Mouse (Mus musculus): Measurements from ENCODE around the gene Adamts13. TPM values are rescaled to one million over a fixed set of nuclear protein-coding genes. Genes with fewer than 3 reads are reported as not detected.

Gene Adamts13
- polyA plus RNA-seq, 1 experiment: not detected

DNA sequence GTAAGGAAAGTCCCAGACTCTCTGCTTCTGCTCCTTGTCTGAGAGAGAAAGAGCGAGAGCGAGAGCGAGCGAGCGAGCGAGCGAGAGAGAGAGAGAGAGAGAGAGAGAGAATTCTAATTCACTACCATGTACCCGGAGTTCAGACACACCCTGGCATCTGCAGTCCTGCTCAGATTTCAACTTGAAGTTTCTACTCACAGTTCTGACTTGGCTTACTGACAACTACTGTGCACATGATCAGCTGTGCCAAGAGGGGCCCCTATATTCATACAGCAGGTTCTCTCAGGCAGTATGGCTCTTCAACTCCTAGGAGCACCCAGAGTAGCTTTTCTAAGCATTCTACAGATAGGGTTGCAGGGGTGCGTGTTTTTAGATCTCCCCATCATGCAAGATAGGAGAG is 86.0 kb downstream of the Adamts13 start:
- Histone ChIP-seq H3K4me1 (ENCODE audit: control insufficient read depth, insufficient read depth, low read length) (peaks cover 3% of the 10 kb centered on the region), H3K27ac (ENCODE audit: insufficient read depth, low read depth, low read length) (no peak overlapping the region), H3K4me3 (ENCODE audit: insufficient read depth, low read depth, low read length) (no peak overlapping the region)
- WGBS: 82% methylated on average over 9 of the region's 9 CpGs
- no peak for TF ChIP-seq CTCF (IDR thresholded peaks at IDR 0.05; ENCODE audit: insufficient read depth, low read depth, low read length)
- no peak for TF ChIP-seq POLR2A (IDR thresholded peaks at IDR 0.05; ENCODE audit: insufficient read depth, low read depth, low read length)

Other genes with a start within 250 kb of the Adamts13 start
- gene Abo, start 108.4 kb upstream of the Adamts13 start, polyA plus RNA-seq (2012; ENCODE audit: insufficient read depth, insufficient read length, low replicate concordance, missing spikeins): not detected in 2 replicates
- gene Surf6, start 70.5 kb upstream of the Adamts13 start, polyA plus RNA-seq (2012; ENCODE audit: insufficient read depth, insufficient read length, low replicate concordance, missing spikeins): not detected in 2 replicates
- not detected in 2 replicates for gene Med22, start 62.7 kb upstream of the Adamts13 start, polyA plus RNA-seq (2012; ENCODE audit: insufficient read depth, insufficient read length, low replicate concordance, missing spikeins)
- gene Rpl7a, start 62.7 kb upstream of the Adamts13 start, polyA plus RNA-seq (2012; ENCODE audit: insufficient read depth, insufficient read length, low replicate concordance, missing spikeins): not detected in 2 replicates
- gene Surf2, start 57.0 kb upstream of the Adamts13 start, polyA plus RNA-seq (2012; ENCODE audit: insufficient read depth, insufficient read length, low replicate concordance, missing spikeins): not detected in 2 replicates
- not detected in 2 replicates for gene Surf1, start 56.9 kb upstream of the Adamts13 start, polyA plus RNA-seq (2012; ENCODE audit: insufficient read depth, insufficient read length, low replicate concordance, missing spikeins)
- not detected in 2 replicates for gene Surf4, start 39.5 kb upstream of the Adamts13 start, polyA plus RNA-seq (2012; ENCODE audit: insufficient read depth, insufficient read length, low replicate concordance, missing spikeins)
- not detected in 2 replicates for gene Stkld1, start 39.4 kb upstream of the Adamts13 start, polyA plus RNA-seq (2012; ENCODE audit: insufficient read depth, insufficient read length, low replicate concordance, missing spikeins)
- not detected in 2 replicates for gene Rexo4, start 9.0 kb upstream of the Adamts13 start, polyA plus RNA-seq (2012; ENCODE audit: insufficient read depth, insufficient read length, low replicate concordance, missing spikeins)
- gene Cacfd1, start 36.5 kb downstream of the Adamts13 start, polyA plus RNA-seq (2012; ENCODE audit: insufficient read depth, insufficient read length, low replicate concordance, missing spikeins): not detected in 2 replicates
- gene Slc2a6, start 54.6 kb downstream of the Adamts13 start, polyA plus RNA-seq (2012; ENCODE audit: insufficient read depth, insufficient read length, low replicate concordance, missing spikeins): not detected in 2 replicates
- gene Mymk, start 98.8 kb downstream of the Adamts13 start, polyA plus RNA-seq (2012; ENCODE audit: insufficient read depth, insufficient read length, low replicate concordance, missing spikeins): not detected in 2 replicates
- gene Adamtsl2, start 106.0 kb downstream of the Adamts13 start, polyA plus RNA-seq (2012; ENCODE audit: insufficient read depth, insufficient read length, low replicate concordance, missing spikeins): not detected in 2 replicates
- 155 TPM in 1 of 2 replicates, not detected in the other for gene Fam163b, start 169.1 kb downstream of the Adamts13 start, polyA plus RNA-seq (2012; ENCODE audit: insufficient read depth, insufficient read length, low replicate concordance, missing spikeins)
- not detected in 2 replicates for gene Dbh, start 191.8 kb downstream of the Adamts13 start, polyA plus RNA-seq (2012; ENCODE audit: insufficient read depth, insufficient read length, low replicate concordance, missing spikeins)

All from olfactory bulb, adult 2 months (tissue).